Mouse (Mus musculus): Measurements from ENCODE around the gene Ddx6. TPM values are rescaled to one million over a fixed set of nuclear protein-coding genes. Genes with fewer than 3 reads are reported as not detected.

Ddx6 gene
- 251 TPM for polyA plus RNA-seq (2014; fragmentation: Illumina TruSeq; extraction: RNeasy Lipid Tissue Mini Kit (QIAGEN cat#74804); ENCODE audit: low read depth, low replicate concordance)

GRCm38 (mm10) chr9:44604779-44605615 lies at the start of gene Ddx6:
Ddx6 (plus strand) TSS chr9:44604892.

GRCm38 (mm10) chr9:44561597-44561996 lies 43.1 kb upstream of the Ddx6 start, which contains the start of gene Cxcr5:
Cxcr5 (minus strand) TSS chr9:44561877.

GRCm38 (mm10) chr9:44673005-44673404 lies 68.3 kb downstream of the Ddx6 start, which contains the start of gene Treh:
Treh (plus strand) TSS chr9:44673233.

Other genes with a start within 250 kb of the Ddx6 start
- gene Vps11, start 243.2 kb upstream of the Ddx6 start, polyA plus RNA-seq (2014; fragmentation: Illumina TruSeq; extraction: RNeasy Lipid Tissue Mini Kit (QIAGEN cat#74804); ENCODE audit: low read depth, low replicate concordance), result 9.8 TPM
- 7.7 TPM for gene Hyou1, start 225.4 kb upstream of the Ddx6 start, polyA plus RNA-seq (2014; fragmentation: Illumina TruSeq; extraction: RNeasy Lipid Tissue Mini Kit (QIAGEN cat#74804); ENCODE audit: low read depth, low replicate concordance)
- gene Slc37a4, start 208.0 kb upstream of the Ddx6 start, polyA plus RNA-seq (2014; fragmentation: Illumina TruSeq; extraction: RNeasy Lipid Tissue Mini Kit (QIAGEN cat#74804); ENCODE audit: low read depth, low replicate concordance), result 7.1 TPM
- gene Rps25, start 197.8 kb upstream of the Ddx6 start, polyA plus RNA-seq (2014; fragmentation: Illumina TruSeq; extraction: RNeasy Lipid Tissue Mini Kit (QIAGEN cat#74804); ENCODE audit: low read depth, low replicate concordance), result 828 TPM
- gene Trappc4, start 197.3 kb upstream of the Ddx6 start, polyA plus RNA-seq (2014; fragmentation: Illumina TruSeq; extraction: RNeasy Lipid Tissue Mini Kit (QIAGEN cat#74804); ENCODE audit: low read depth, low replicate concordance), result 45.4 TPM
- gene Ccdc84, start 186.3 kb upstream of the Ddx6 start, polyA plus RNA-seq (2014; fragmentation: Illumina TruSeq; extraction: RNeasy Lipid Tissue Mini Kit (QIAGEN cat#74804); ENCODE audit: low read depth, low replicate concordance), result 24.0 TPM
- gene Foxr1, start 163.8 kb upstream of the Ddx6 start, polyA plus RNA-seq (2014; fragmentation: Illumina TruSeq; extraction: RNeasy Lipid Tissue Mini Kit (QIAGEN cat#74804); ENCODE audit: low read depth, low replicate concordance), result not detected
- not detected for gene Upk2, start 149.9 kb upstream of the Ddx6 start, polyA plus RNA-seq (2014; fragmentation: Illumina TruSeq; extraction: RNeasy Lipid Tissue Mini Kit (QIAGEN cat#74804); ENCODE audit: low read depth, low replicate concordance)
- 0.82 TPM for gene Bcl9l, start 122.1 kb upstream of the Ddx6 start, polyA plus RNA-seq (2014; fragmentation: Illumina TruSeq; extraction: RNeasy Lipid Tissue Mini Kit (QIAGEN cat#74804); ENCODE audit: low read depth, low replicate concordance)
- gene Cxcr5, start 43.0 kb upstream of the Ddx6 start, polyA plus RNA-seq (2014; fragmentation: Illumina TruSeq; extraction: RNeasy Lipid Tissue Mini Kit (QIAGEN cat#74804); ENCODE audit: low read depth, low replicate concordance), result 1.6 TPM
- not detected for gene Treh, start 68.3 kb downstream of the Ddx6 start, polyA plus RNA-seq (2014; fragmentation: Illumina TruSeq; extraction: RNeasy Lipid Tissue Mini Kit (QIAGEN cat#74804); ENCODE audit: low read depth, low replicate concordance)
- gene Phldb1, start 130.3 kb downstream of the Ddx6 start, polyA plus RNA-seq (2014; fragmentation: Illumina TruSeq; extraction: RNeasy Lipid Tissue Mini Kit (QIAGEN cat#74804); ENCODE audit: low read depth, low replicate concordance), result 1.8 TPM
- 391 TPM for gene Arcn1, start 163.0 kb downstream of the Ddx6 start, polyA plus RNA-seq (2014; fragmentation: Illumina TruSeq; extraction: RNeasy Lipid Tissue Mini Kit (QIAGEN cat#74804); ENCODE audit: low read depth, low replicate concordance)
- 28.7 TPM for gene Ift46, start 163.0 kb downstream of the Ddx6 start, polyA plus RNA-seq (2014; fragmentation: Illumina TruSeq; extraction: RNeasy Lipid Tissue Mini Kit (QIAGEN cat#74804); ENCODE audit: low read depth, low replicate concordance)
- 1.0 TPM for gene Tmem25, start 194.4 kb downstream of the Ddx6 start, polyA plus RNA-seq (2014; fragmentation: Illumina TruSeq; extraction: RNeasy Lipid Tissue Mini Kit (QIAGEN cat#74804); ENCODE audit: low read depth, low replicate concordance)
- gene Ttc36, start 198.2 kb downstream of the Ddx6 start, polyA plus RNA-seq (2014; fragmentation: Illumina TruSeq; extraction: RNeasy Lipid Tissue Mini Kit (QIAGEN cat#74804); ENCODE audit: low read depth, low replicate concordance), result not detected

All from sigmoid colon, adult 10 weeks (tissue).